Mouse (Mus musculus) macrophage (primary cell): ENCODE data around the gene Lin28a. TPM values are rescaled to one million over a fixed set of nuclear protein-coding genes. Genes with fewer than 3 reads are reported as not detected.

Source experiments
- H3K27ac ChIP-seq: fragments of 350-480 bp; formaldehyde crosslinking; 2 replicates; pipeline ENCODE4 v1.9.0; 2021
- H3K36me3 ChIP-seq: fragments of 350-480 bp; formaldehyde crosslinking; 2 replicates; pipeline ENCODE4 v1.9.0; 2021; ENCODE audit errors: inconsistent target
- H3K4me3 ChIP-seq: fragments of 350-480 bp; formaldehyde crosslinking; 2 replicates; pipeline ENCODE4 v1.9.0; 2021; ENCODE audit errors: inconsistent target
- H3K79me2 ChIP-seq: fragments of 350-480 bp; formaldehyde crosslinking; 2 replicates; pipeline ENCODE4 v1.9.0; 2021; ENCODE audit errors: inconsistent target
- WGBS: methylation state at CpG from one replicate; pipeline ENCODE4 v1.1.7; 2026; ENCODE audit warnings: inconsistent platforms; ENCODE audit not compliant: missing documents; 5-methylcytosine and 5-hydroxymethylcytosine counted together
- polyA plus RNA-seq: library from polyadenylated mRNA; stranded (reverse); fragments of 250-400 nt; gene quantifications from 3 replicates; pipeline ENCODE4 v1.2.4, GENCODE M21; 2018; ENCODE audit warnings: inconsistent platforms
- total RNA-seq, 78 experiments: library from RNA; depleted of rRNA; stranded (reverse); fragments of 250-400 nt; gene quantifications; 1 replicate in 9 of 78; 2 replicates in 24 of 78; 3 replicates in 43 of 78; 4 replicates in 2 of 78; pipeline ENCODE4 v1.2.4; 2018; ENCODE audit warnings: inconsistent platforms in 56 of 78

Lin28a gene
- total RNA-seq (2018; cell fraction: chromatin; rRNA removed), result not detected
- total RNA-seq (2018; cell fraction: cytosol; rRNA removed), result not detected
- not detected for total RNA-seq (2018; cell fraction: nucleus; rRNA removed)
- polyA plus RNA-seq, result not detected in 3 replicates

DNA sequence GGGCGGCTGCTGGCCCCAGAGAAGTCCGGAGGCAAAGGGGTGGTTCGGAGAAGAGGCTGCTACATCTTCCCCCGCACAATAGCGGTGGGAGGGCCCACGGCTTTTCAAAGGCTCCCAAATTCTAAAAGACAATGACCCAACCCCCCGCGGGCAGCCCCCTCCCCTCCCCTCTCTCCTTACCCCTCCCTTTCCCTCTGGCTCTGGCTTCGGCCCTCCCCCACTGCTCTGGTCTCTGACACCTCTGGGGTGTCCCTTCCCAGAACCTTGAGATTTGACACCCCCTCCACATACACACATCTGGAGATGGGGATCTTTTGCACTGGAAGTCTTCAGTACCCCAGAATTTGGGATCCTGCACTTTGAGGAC lies at the start of gene Lin28a:
TSS of gene Lin28a (minus strand) at position 63 of the 367 bp plus-strand sequence.
- 9% methylated on average over 8 of the region's 9 CpGs for WGBS
- no peak within 1 kb of the TSS for H3K4me3 ChIP-seq
- H3K27ac ChIP-seq, result no peak within 1 kb of the TSS

DNA sequence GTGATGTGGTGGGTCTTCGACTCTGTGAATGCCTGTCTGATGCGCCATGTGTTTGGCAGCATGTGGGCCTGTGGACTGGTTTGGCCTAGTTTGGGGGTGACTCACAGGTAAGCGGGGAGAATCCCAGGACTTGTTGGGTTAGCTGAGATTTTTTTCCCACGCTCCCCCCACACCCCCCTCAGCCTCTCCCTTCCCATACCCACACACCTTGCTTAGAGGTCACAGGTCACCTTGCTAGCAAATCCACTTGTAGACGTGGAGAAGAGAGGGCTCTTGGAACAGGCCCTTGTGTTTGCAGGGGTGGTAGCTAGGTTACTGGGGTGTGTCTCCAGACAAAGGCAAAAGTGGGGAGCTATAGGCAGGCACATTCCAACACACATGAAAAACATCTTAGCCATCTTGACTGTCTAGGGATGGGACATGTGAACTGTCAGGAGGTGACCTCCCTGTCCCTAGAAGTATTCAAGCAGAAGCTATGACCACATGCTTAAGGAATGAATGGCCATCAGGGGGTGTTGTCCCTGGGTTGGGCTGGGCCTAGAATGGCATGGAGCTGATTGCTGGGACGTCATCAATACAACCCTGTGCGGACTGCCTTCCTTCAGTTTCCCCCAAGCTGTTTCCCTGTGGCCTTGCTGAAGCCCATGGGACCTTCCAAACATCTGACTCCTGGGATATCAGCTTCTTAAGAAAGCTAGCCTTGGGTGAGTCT lies 49.3 kb upstream of the Lin28a start:
- Histone ChIP-seq H3K4me3 (no peak overlapping the region), H3K36me3 (no peaks in the 10 kb centered on the region), H3K79me2 (no peaks in the 10 kb centered on the region), H3K27ac (no peak overlapping the region)
- 97% methylated on average over 7 of the region's 7 CpGs for WGBS

More for the DNA sequence above, at the start of gene Lin28a:
- Histone ChIP-seq H3K79me2 (no peaks in the 10 kb centered on the region), H3K36me3 (no peaks in the 10 kb centered on the region)

- Histone ChIP-seq H3K4me3 (no peak overlapping the region), H3K27ac (no peak overlapping the region), H3K36me3 (no peaks in the 10 kb centered on the region), H3K79me2 (no peaks in the 10 kb centered on the region)
- 97% methylated on average over 8 of the region's 8 CpGs for WGBS
Observed at GRCm38 (mm10) chr4:134067383-134067782, 48.7 kb upstream of the Lin28a start.

DNA sequence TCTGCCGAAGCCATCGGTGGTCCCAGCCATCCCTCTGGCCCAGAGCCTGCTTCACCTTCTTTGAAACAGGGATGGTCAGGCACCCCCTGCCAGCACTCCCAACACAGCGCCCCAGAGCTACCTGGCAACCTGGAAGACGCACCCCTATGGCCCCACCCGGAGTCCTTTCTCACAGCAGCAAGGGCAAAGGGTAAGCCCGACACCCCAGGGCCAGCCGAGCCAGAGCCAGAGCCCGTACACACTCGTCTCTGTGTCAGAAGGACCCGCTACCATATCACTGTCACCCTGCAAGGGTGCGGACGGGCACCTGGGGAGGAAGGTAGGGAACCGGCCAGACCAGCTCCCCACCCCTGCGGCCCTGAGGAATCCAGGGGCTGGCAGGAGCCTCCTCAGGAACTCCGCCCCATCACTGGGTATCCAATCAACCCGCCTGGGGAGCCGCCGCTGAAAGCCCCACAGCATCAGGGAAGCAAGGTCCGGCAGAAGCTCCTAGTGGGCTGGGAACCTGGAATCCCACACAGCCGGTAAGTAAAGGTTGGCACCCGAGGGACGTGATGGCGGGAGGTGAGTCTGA lies 46.9 kb upstream of the Lin28a start:
- Histone ChIP-seq H3K79me2 (no peaks in the 10 kb centered on the region), H3K36me3 (no peaks in the 10 kb centered on the region), H3K4me3 (no peak overlapping the region), H3K27ac (no peak overlapping the region)
- 65% methylated on average over 23 of the region's 23 CpGs for WGBS

DNA sequence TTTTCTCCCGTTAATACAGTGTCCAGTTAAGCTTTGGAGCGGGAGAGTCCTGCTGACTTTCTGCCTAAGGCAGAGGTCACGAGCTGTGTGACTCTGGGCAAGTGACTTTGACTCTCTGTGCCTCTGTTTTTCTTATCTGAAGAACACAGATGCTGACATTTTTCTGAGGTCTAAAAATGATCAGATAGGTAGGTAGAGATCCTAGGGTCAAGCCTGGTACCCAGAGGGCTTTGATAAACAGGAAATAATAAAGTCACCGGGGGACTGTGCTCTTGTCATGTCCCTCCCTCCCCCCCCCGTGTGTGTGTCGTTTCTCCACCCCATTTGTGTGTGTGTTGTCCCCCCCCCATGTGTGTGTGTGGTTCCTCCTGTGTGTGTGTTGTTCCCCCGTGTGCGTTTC lies 43.9 kb upstream of the Lin28a start:
- 59% methylated on average over 6 of the region's 8 CpGs for WGBS
- H3K27ac ChIP-seq, result no peak overlapping the region

GRCm38 (mm10) chr4:134061944-134062446 lies 43.4 kb upstream of the Lin28a start:
- no peak overlapping the region for H3K4me3 ChIP-seq
- no peaks in the 10 kb centered on the region for H3K79me2 ChIP-seq
- H3K27ac ChIP-seq, result no peak overlapping the region
- 80% methylated on average over 7 of the region's 8 CpGs for WGBS
- H3K36me3 ChIP-seq, result no peaks in the 10 kb centered on the region

More for the DNA sequence above, 43.9 kb upstream of the Lin28a start:
- Histone ChIP-seq H3K36me3 (no peaks in the 10 kb centered on the region), H3K4me3 (no peak overlapping the region), H3K79me2 (no peaks in the 10 kb centered on the region)

DNA sequence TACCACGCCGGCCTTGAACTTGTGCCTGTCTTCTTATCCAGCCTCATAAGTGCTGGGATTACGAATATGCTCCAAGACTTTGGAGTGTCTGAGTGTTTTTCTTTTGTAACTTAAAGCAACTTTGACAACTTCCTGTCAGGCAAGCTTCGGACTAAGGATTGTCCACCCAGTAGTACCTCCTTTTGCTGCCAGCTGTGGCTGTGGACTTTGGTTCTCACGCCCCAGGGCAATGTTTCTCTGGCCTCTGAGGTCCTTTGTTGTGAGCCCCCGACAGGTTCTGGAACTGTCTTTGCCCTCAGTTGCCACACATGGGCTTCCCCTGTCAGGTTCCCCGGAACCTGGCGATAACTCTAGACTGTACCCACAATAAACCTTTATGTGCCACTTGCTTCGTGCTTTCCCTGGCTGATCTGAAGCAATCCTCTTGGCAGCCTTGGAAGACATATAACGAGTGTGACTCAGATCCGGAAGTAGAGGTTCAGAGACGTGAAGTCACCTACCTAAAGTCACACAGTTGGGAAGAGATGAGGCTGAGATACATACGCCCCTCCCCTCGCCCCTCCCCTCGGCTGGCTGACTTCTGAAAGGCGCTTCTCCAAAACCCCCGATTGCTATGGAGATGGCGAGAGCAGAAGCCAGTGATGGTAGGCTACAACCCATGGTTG lies 42.7 kb upstream of the Lin28a start:
- no peaks in the 10 kb centered on the region for H3K79me2 ChIP-seq
- no peak overlapping the region for H3K4me3 ChIP-seq
- no peaks in the 10 kb centered on the region for H3K36me3 ChIP-seq
- WGBS, result 91% methylated on average over 18 of the region's 18 CpGs
- no peak overlapping the region for H3K27ac ChIP-seq

DNA sequence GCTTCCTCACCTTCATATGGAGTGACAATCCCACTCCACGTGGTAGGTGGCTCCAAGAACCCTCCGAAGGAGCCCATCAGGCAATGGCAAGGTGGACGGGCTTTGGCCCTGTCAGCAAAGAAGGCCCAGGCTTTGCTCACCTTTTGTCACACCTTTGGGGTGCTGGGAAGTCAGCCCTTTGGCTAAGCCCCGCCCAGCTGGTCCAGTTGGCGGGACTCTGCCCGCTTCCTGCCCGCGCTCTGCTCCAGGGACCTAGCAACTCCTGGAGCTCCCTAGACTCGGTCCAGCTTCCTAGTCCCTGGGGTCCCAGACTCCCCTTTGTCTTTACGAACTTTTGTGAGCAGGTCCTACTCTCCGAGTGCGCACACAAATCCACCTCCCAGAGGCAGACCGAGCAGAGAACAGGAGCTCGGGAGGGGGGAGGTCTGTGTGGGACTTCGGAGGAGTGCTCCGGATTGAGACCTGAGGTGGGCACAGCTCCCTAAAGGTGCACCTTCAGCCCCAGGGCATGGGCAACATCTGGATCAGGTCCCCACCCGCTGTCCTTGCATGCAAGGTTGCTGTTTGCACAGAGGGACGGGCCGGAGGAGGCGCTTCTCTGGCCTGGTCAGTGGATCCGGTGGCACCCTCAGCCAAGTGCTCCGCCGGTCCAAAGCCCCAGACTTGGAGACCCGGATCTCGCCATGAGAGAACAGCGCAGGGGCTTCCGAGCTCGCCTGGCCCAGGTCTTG lies 41.7 kb upstream of the Lin28a start, which contains the start of gene Crybg2:
TSS of gene Crybg2 (plus strand) at position 681 of the 731 bp plus-strand sequence.
- 90% methylated on average over 26 of the region's 28 CpGs for WGBS
- Histone ChIP-seq H3K27ac (no peak within 1 kb of the TSS), H3K79me2 (no peaks in the 10 kb centered on the region), H3K4me3 (no peak within 1 kb of the TSS), H3K36me3 (no peaks in the 10 kb centered on the region)

- Histone ChIP-seq H3K79me2 (no peaks in the 10 kb centered on the region), H3K36me3 (no peaks in the 10 kb centered on the region), H3K4me3 (no peak overlapping the region), H3K27ac (no peak overlapping the region)
- WGBS, result 70% methylated on average over 6 of the region's 6 CpGs
Observed at GRCm38 (mm10) chr4:134058908-134059307, 40.3 kb upstream of the Lin28a start.

DNA sequence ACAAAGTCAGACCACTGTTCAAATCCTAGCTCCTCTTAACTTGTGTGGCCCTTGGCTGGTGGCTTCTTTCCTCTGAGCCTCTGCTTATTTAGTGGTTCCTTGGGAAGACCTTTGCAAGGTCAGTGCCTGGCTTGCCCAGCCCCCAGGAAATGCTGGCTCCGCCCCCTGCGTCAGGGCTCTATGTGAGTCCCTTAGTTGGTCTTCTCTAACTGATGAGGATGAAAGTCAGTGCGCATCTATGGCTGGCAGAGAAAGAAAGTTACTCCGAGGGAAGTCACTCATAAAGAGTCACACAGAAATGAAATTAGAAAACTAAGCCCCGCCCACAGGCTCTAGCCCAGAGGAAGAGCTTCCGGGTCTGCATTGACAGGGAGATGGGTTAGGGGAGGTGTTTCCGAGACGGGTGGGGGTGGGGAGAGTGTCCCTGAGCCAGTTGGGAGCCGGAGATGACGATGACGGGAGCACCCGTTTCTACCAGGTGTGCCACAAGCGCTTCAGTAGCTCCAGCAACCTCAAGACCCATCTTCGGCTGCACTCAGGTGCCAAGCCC lies 39.6 kb upstream of the Lin28a start:
- Histone ChIP-seq H3K36me3 (no peaks in the 10 kb centered on the region), H3K27ac (no peak overlapping the region), H3K4me3 (no peak overlapping the region), H3K79me2 (no peaks in the 10 kb centered on the region)
- 42% methylated on average over 14 of the region's 14 CpGs for WGBS

DNA sequence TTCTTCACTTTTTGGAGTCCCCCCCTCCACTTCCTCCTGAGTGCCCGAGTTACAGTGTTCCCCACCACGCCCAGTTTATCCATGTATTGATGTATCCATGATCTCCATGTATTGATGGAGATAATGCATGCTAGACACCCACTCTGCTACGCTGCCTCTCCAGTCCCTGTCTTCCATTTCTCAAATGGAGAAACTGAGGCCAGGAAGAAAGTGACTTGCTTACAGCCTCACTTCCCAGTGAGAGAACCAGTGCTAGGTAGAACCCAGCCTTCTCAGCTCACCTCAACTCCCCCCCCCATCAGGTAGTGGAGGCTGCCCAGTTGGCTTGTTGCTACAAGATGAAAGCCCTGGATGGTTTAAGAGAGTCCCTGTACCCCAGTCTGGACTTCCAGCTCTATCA lies 34.9 kb upstream of the Lin28a start, which contains the start of gene Zfp683:
TSS of gene Zfp683 (plus strand) at position 301 of the 400 bp plus-strand sequence.
- 53% methylated on average over 3 of the region's 3 CpGs for WGBS
- no peaks in the 10 kb centered on the region for H3K79me2 ChIP-seq
- no peak within 1 kb of the TSS for H3K27ac ChIP-seq
- H3K36me3 ChIP-seq, result no peaks in the 10 kb centered on the region
- H3K4me3 ChIP-seq, result no peak within 1 kb of the TSS

- H3K79me2 ChIP-seq, result no peaks in the 10 kb centered on the region
- H3K4me3 ChIP-seq, result no peak overlapping the region
- 19% methylated on average over 8 of the region's 8 CpGs for WGBS
- H3K27ac ChIP-seq, result no peak overlapping the region
- no peaks in the 10 kb centered on the region for H3K36me3 ChIP-seq
Observed at GRCm38 (mm10) chr4:134052560-134052959, 33.9 kb upstream of the Lin28a start.

GRCm38 (mm10) chr4:134051912-134052311 lies 33.3 kb upstream of the Lin28a start:
- no peaks in the 10 kb centered on the region for H3K36me3 ChIP-seq

GRCm38 (mm10) chr4:134047648-134048047 lies 29.0 kb upstream of the Lin28a start:
- H3K36me3 ChIP-seq, result no peaks in the 10 kb centered on the region
- no peak overlapping the region for H3K4me3 ChIP-seq
- H3K27ac ChIP-seq, result no peak overlapping the region
- no peaks in the 10 kb centered on the region for H3K79me2 ChIP-seq
- 84% methylated on average over 5 of the region's 5 CpGs for WGBS

More at GRCm38 (mm10) chr4:134051912-134052311, 33.3 kb upstream of the Lin28a start:
- Histone ChIP-seq H3K4me3 (no peak overlapping the region), H3K79me2 (no peaks in the 10 kb centered on the region), H3K27ac (no peak overlapping the region)
- WGBS, result 85% methylated on average over 5 of the region's 5 CpGs
